Mouse (Mus musculus) heart, adult 2 months (tissue): Measurements from ENCODE around the gene Sema3c. TPM values are rescaled to one million over a fixed set of nuclear protein-coding genes. Genes with fewer than 3 reads are reported as not detected.

Experiments
- DNase-seq, 2 experiments: peaks; one replicate each; pipeline ENCODE4 v3.0.0; 2021
- H3K27ac ChIP-seq: fragments of 200-600 bp; 2 replicates; pipeline ENCODE4 v1.8.1; 2022
- H3K27me3 ChIP-seq: fragments of 200-500 bp; 2 replicates; pipeline ENCODE4 v1.6.1; 2012; ENCODE audit warnings: mild to moderate bottlenecking, low read length, inconsistent platforms, mixed read lengths; ENCODE audit not compliant: control insufficient read depth, insufficient read depth
- H3K36me3 ChIP-seq: fragments of 200-500 bp; 2 replicates; pipeline ENCODE4 v1.6.1; 2012; ENCODE audit warnings: low read length, inconsistent platforms; ENCODE audit not compliant: control insufficient read depth, insufficient read depth
- H3K4me1 ChIP-seq: fragments of 200-500 bp; 2 replicates; pipeline ENCODE4 v1.6.1; 2011; ENCODE audit warnings: low read length; ENCODE audit not compliant: control insufficient read depth, insufficient read depth
- H3K4me3 ChIP-seq: fragments of 200-600 bp; 2 replicates; pipeline ENCODE4 v1.8.1; 2022
- H3K79me2 ChIP-seq: fragments of 200-500 bp; replicated peaks from 2 replicates; pipeline ENCODE4 v1.6.1; 2012; ENCODE audit warnings: mild to moderate bottlenecking, inconsistent platforms, low read length, moderate library complexity, mixed read lengths; ENCODE audit not compliant: control insufficient read depth, insufficient read depth
- H3K9ac ChIP-seq: fragments of 200-500 bp; 2 replicates; pipeline ENCODE4 v1.6.1; 2012; ENCODE audit warnings: low read depth, mild to moderate bottlenecking, control low read depth, inconsistent platforms, low read length, mixed read lengths
- CTCF ChIP-seq: fragments of 200-600 bp; IDR thresholded peaks from 2 replicates; pipeline ENCODE4 v1.8.1; 2022; ENCODE audit warnings: antibody characterized with exemption, mild to moderate bottlenecking, moderate library complexity
- EP300 ChIP-seq: fragments of 200-500 bp; IDR thresholded peaks from 2 replicates; pipeline ENCODE4 v1.6.1; 2011; ENCODE audit warnings: low read depth, low read length, control low read depth; ENCODE audit not compliant: insufficient read depth
- POLR2A ChIP-seq: fragments of 200-500 bp; IDR thresholded peaks from 2 replicates; pipeline ENCODE4 v1.6.1; 2011; ENCODE audit warnings: mild to moderate bottlenecking, low read depth, low read length, control low read depth; ENCODE audit not compliant: insufficient read depth
- WGBS: fragments of 180-500 bp; shearing (Covaris S2); methylation state at CpG from one replicate; pipeline ENCODE4 v1.1.7; 2018; 5-methylcytosine and 5-hydroxymethylcytosine counted together
- intact Hi-C: fragments of 180-260 bp; cut with DNase I; formaldehyde crosslinking; loops from one replicate; pipeline ENCODE4 v1.15.1; 2025
- polyA plus RNA-seq: library from polyadenylated mRNA; depleted of rRNA; stranded (reverse); fragments of >200 nt; gene quantifications from 2 replicates; pipeline ENCODE4 v1.2.3, GENCODE M21; 2012
- total RNA-seq, 2 experiments: library from RNA; stranded (reverse); gene quantifications; 2 replicates each; pipeline ENCODE4 v1.2.3; 2021

The Sema3c gene
- total and polyA plus RNA-seq, 3 experiments: 3.9 to 14.3 (median 14.0) TPM

GRCm38 (mm10) chr5:17556715-17557265 lies 17.3 kb upstream of the Sema3c start:
- Histone ChIP-seq H3K27me3 (no peaks in the 10 kb centered on the region), H3K36me3 (no peaks in the 10 kb centered on the region), H3K4me3 (no peak overlapping the region), H3K9ac (no peak overlapping the region), H3K79me2 (no peaks in the 10 kb centered on the region), H3K27ac (no peak overlapping the region), H3K4me1 (peaks cover 1% of the 10 kb centered on the region; the same call in 1 of the 2 replicates)
- intact Hi-C loops: no loop called here
- 88% methylated on average over 3 of the region's 3 CpGs for WGBS
- TF ChIP-seq CTCF (no peak), EP300 (no peak), POLR2A (no peak)
- no peak for DNase-seq

- TF ChIP-seq POLR2A (no peak), CTCF (no peak), EP300 (no peak)
- H3K9ac ChIP-seq: no peak overlapping the region
- H3K79me2 ChIP-seq: no peaks in the 10 kb centered on the region
- H3K4me1 ChIP-seq: no peaks in the 10 kb centered on the region
- H3K27me3 ChIP-seq: no peaks in the 10 kb centered on the region
- no peaks in the 10 kb centered on the region for H3K36me3 ChIP-seq
- 81% methylated on average over 6 of the region's 6 CpGs for WGBS
- no peak for DNase-seq
- no peak overlapping the region for H3K4me3 ChIP-seq
- intact Hi-C loops: loop anchor here (5.0 to 10.0 kb wide), 2 partner anchors 457 to 624 kb away; no protein-coding TSS in a partner anchor
- H3K27ac ChIP-seq: no peak overlapping the region
These were observed 2.5 kb upstream of the Sema3c start for GRCm38 (mm10) chr5:17571571-17571970.

GRCm38 (mm10) chr5:17574413-17575182 lies 517 bp downstream of the Sema3c start:
- Histone ChIP-seq H3K4me3 (peak overlapping the region; percentile 65), H3K79me2 (no peaks in the 10 kb centered on the region), H3K9ac (peak overlapping the region; percentile 43; the same call in 1 of the 2 replicates), H3K27ac (peak overlapping the region; percentile 63), H3K27me3 (no peaks in the 10 kb centered on the region), H3K4me1 (no peaks in the 10 kb centered on the region), H3K36me3 (no peaks in the 10 kb centered on the region)
- TF ChIP-seq POLR2A (no peak), CTCF (peak; percentile 29), EP300 (no peak)
- intact Hi-C loops: loop anchor here (1.0 to 10.0 kb wide), 3 partner anchors 192 to 627 kb away; no protein-coding TSS in a partner anchor
- WGBS: under 1% methylated on average over 59 of the region's 59 CpGs
- peak; percentile 86 to 90 for DNase-seq

GRCm38 (mm10) chr5:17575183-17575495 lies 1.1 kb downstream of the Sema3c start:
- H3K27me3 ChIP-seq: no peaks in the 10 kb centered on the region
- H3K4me1 ChIP-seq: no peaks in the 10 kb centered on the region
- DNase-seq: no peak
- no peak overlapping the region; the same call in 1 of the 2 replicates for H3K9ac ChIP-seq
- TF ChIP-seq POLR2A (no peak), CTCF (no peak), EP300 (no peak)
- H3K36me3 ChIP-seq: no peaks in the 10 kb centered on the region
- intact Hi-C loops: loop anchor here (10.0 kb wide), 1 partner anchor 460 kb away; no protein-coding TSS in a partner anchor
- H3K4me3 ChIP-seq: peak overlapping the region; percentile 65
- no peaks in the 10 kb centered on the region for H3K79me2 ChIP-seq
- peak overlapping the region; percentile 62 for H3K27ac ChIP-seq
- WGBS: 29% methylated on average over 7 of the region's 7 CpGs

GRCm38 (mm10) chr5:17576069-17576468 lies 2.0 kb downstream of the Sema3c start:
- H3K27ac ChIP-seq: no peak overlapping the region
- no peak for DNase-seq
- no peaks in the 10 kb centered on the region for H3K4me1 ChIP-seq
- WGBS: 48% methylated on average over 2 of the region's 2 CpGs
- H3K36me3 ChIP-seq: no peaks in the 10 kb centered on the region
- no peaks in the 10 kb centered on the region for H3K27me3 ChIP-seq
- H3K79me2 ChIP-seq: no peaks in the 10 kb centered on the region
- intact Hi-C loops: loop anchor here (10.0 kb wide), 1 partner anchor 461 kb away; no protein-coding TSS in a partner anchor
- no peak for TF ChIP-seq CTCF
- TF ChIP-seq EP300: no peak
- no peak for TF ChIP-seq POLR2A
- H3K4me3 ChIP-seq: no peak overlapping the region
- no peak overlapping the region for H3K9ac ChIP-seq

- Histone ChIP-seq H3K36me3 (no peaks in the 10 kb centered on the region), H3K4me1 (no peaks in the 10 kb centered on the region), H3K27ac (no peak overlapping the region), H3K4me3 (no peak overlapping the region), H3K9ac (no peak overlapping the region), H3K27me3 (no peaks in the 10 kb centered on the region), H3K79me2 (no peaks in the 10 kb centered on the region)
- DNase-seq: no peak
- 57% methylated on average over 2 of the region's 2 CpGs for WGBS
- intact Hi-C loops: no loop called here
- TF ChIP-seq POLR2A (no peak), CTCF (no peak), EP300 (no peak)
These were observed 8.0 kb downstream of the Sema3c start for GRCm38 (mm10) chr5:17582047-17582515.
